Mouse (Mus musculus): Measurements from ENCODE around the gene Il6ra.

Il6ra gene

GRCm38 (mm10) chr3:89848083-89848482, 64.9 kb downstream of the Il6ra start:
- DNase-seq (ENCODE audit: low spot score), result no peak

- no peak for DNase-seq (ENCODE audit: low spot score)
Measured at GRCm38 (mm10) chr3:89847596-89847995, 65.4 kb downstream of the Il6ra start.

GRCm38 (mm10) chr3:89847126-89847525, 65.9 kb downstream of the Il6ra start:
- DNase-seq (ENCODE audit: low spot score), result no peak

- DNase-seq (ENCODE audit: low spot score), result no peak
Measured at GRCm38 (mm10) chr3:89845814-89846213, 67.2 kb downstream of the Il6ra start.

GRCm38 (mm10) chr3:89843148-89843547, 69.8 kb downstream of the Il6ra start:
- DNase-seq (ENCODE audit: low spot score), result peak; percentile 34

- DNase-seq (ENCODE audit: low spot score), result peak; percentile 69
Measured at GRCm38 (mm10) chr3:89842258-89842657, 70.7 kb downstream of the Il6ra start.

GRCm38 (mm10) chr3:89835362-89835761, 77.6 kb downstream of the Il6ra start:
- no peak for DNase-seq (ENCODE audit: low spot score)

- no peak for DNase-seq (ENCODE audit: low spot score)
Measured at GRCm38 (mm10) chr3:89830815-89831591, 82.0 kb downstream of the Il6ra start, which contains the start of gene She. She (plus strand) TSS chr3:89831370.

GRCm38 (mm10) chr3:89826295-89826694, 86.7 kb downstream of the Il6ra start:
- DNase-seq (ENCODE audit: low spot score), result no peak

- no peak for DNase-seq (ENCODE audit: low spot score)
Measured at GRCm38 (mm10) chr3:89823594-89823993, 89.4 kb downstream of the Il6ra start.

GRCm38 (mm10) chr3:89821548-89822480, 91.2 kb downstream of the Il6ra start:
- DNase-seq (ENCODE audit: low spot score), result no peak

GRCm38 (mm10) chr3:89821096-89821513, 91.9 kb downstream of the Il6ra start:
- peak; percentile 34 for DNase-seq (ENCODE audit: low spot score)

- no peak for DNase-seq (ENCODE audit: low spot score)
Measured at GRCm38 (mm10) chr3:89820311-89821095, 92.5 kb downstream of the Il6ra start.

GRCm38 (mm10) chr3:89819897-89820296, 93.1 kb downstream of the Il6ra start:
- DNase-seq (ENCODE audit: low spot score), result no peak

- DNase-seq (ENCODE audit: low spot score), result no peak
Measured at GRCm38 (mm10) chr3:89818605-89819004, 94.4 kb downstream of the Il6ra start.

GRCm38 (mm10) chr3:89817056-89817455, 95.9 kb downstream of the Il6ra start:
- peak; percentile 40 for DNase-seq (ENCODE audit: low spot score)

Data from c-Kit-positive CD71-positive TER-119-positive erythroid progenitor cells, embryonic 14.5 days (primary cell).